Mouse (Mus musculus) testis, postnatal 14 days (tissue): Measurements from ENCODE around the gene Wdr49.

Experiments
- DNase-seq: peaks from one replicate; pipeline ENCODE4 v3.0.0; 2021; ENCODE audit warnings: low spot score

The Wdr49 gene

DNA sequence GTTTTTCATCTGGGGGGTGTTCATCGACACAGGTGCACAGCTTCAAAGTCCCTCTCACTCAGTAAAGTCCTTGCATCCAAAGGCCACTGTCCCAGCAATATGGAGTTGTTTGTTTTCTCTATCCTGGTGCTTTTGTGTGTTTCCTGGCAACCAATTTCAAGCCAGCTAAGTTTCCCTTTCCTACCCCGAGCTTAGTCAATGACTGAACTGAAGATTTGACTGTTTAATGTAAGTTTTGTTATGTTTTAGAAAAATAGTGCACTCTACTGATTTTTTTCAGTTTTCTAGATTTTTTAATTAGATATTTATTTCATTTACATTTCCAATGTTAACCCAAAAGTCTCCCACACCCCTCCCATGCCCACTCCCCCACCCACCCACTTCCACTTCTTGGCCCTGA lies at the start of gene Wdr49:
TSS of gene Wdr49 (minus strand) at position 101 of the 400 bp plus-strand sequence.
- DNase-seq = no peak

DNA sequence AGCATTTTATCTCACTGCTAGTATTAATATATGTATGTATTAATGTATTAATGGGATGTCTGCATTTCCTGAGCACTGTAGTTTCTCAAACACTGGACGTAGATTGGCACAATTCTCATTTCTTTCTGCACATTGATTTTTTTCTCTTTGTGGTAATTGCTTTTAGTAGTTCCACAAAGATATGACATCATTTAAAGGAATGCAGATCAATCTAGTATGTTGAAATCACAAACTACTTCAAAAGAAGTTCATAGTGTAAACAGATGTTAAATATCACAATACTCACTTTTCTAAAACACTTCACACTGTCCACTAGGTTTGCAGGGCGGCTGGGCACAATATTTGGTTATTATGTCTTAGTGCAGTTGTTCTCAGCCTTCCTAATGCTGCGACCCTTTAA lies 49.1 kb upstream of the Wdr49 start:
- no peak for DNase-seq

DNA sequence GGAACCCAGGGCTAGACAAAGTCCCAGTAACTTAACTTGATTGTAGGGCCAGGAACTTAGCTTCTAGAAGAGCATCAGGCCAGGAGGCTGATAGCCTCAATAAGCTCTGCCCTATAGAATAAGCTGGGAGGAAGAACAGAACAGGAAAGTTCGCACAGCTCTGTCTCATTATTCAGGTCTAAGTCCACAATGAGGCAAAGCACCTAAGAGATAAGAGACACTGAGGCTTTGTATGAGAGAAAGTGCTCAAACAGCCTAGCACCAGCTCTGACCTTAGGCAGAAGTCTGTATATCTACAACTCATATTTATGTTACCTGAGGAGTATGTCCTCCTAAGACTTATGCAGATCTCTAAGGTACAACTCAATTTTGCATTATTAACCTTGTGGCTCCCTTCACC lies 40.6 kb upstream of the Wdr49 start:
- DNase-seq = no peak

DNA sequence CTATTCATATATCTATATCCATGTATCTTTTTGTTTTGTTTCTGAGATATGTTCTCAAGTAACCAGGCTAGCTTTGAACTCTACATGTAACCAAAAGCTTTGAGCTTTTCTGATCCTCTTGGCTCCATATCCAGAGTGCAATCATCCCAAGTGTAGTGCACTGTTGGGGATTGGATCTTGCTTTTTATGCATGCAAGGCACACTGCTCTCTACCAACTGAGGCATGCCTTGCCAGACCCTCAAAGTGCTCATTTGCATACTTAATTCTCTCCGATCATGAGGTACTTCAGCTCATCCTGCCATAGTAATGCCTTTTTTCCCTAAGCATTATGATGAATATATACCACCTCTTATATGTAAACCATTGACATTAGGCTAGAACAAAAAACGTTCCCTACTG lies 39.4 kb upstream of the Wdr49 start:
- DNase-seq = no peak

DNA sequence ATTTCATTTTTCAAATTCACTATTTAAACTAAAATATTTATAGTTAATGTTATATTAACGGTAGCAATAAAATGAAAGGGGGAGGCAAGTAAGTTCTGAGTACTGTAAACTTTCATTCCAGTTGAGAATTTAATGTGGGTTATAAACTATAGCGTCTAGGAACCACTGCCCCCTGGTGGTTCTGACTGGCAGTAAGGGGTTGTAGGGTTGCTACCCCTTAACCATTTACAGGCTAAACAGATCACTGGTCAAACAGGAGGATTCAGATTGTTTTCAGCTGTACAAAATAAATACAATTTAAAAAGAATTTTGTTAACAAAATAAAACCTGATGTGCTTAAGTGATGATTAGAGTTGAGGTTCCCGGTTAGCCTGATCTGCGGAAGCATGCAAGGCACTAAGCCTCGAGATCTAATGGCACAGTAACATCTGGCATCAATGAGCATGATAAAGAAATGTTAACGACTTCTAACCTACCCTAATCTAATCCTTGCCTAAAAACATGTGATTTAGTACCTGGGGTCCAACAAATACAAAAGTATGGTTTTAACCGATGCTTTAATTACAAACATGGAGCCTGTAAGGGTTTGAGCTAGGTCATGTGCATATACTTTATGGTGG lies 35.8 kb upstream of the Wdr49 start:
- no peak for DNase-seq

DNA sequence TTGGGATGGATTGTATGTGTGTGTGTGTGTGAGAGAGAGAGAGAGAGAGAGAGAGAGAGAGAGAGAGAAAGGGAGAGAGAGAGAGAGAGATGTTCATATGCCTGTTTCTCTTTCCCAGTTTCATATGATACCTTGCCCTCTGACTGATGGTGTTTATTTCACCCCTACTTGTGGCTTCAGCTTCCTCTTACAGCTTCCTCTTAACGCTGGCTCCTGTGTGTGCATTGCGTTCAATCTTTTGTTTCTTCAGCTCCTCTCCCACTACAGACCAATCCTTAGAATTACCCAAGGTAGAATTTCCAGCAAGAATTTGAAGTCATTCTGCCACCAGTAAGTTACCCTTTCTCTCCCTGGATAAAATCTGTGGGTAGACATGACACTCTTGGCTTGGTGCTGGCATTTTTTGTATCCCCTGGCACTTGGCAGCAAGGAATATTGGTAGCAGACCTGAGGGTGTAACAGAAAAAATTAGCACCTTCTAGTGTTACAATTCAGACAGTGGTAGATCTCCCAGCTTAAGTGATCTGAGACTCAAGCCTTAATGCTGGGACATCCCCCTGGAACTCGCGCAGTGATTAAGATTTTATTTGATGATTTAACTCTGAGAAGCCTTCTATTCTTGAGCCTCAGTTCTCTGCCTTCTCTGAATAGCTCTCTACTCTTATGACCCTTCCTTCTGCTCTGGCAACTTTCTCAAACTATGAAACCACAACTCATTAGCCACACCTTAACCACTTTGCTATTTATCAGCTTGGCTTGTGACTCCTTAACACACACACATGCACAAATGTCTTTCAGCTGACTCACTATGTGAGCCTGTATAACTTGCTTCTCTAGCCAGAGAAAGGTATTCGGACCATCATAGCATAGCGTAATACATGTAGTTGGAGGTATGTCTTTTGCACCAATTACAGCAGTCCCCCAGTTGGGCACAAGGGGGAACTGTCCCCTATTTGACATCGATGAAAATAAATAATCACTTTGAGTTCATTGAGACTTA lies 17.3 kb upstream of the Wdr49 start:
- no peak for DNase-seq

DNA sequence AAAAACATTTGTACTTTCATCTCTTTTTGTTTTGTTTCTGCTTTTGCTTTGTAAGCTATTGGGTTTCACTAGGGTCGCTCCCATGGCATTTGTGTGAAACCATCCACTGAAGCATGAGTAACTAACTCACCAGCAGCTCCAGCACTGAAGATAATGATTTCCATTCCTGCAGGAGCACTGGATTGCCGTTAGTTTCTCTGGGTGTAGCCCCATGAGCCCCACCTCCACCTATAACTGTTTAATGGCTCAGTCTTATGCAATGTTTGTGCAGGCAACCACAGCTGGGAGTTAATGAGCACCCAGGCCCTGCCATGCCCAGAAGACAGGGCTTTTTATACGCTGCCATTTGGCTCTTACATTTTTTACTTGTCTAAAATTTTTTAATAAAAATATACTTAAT lies 11.0 kb upstream of the Wdr49 start:
- DNase-seq = no peak

DNA sequence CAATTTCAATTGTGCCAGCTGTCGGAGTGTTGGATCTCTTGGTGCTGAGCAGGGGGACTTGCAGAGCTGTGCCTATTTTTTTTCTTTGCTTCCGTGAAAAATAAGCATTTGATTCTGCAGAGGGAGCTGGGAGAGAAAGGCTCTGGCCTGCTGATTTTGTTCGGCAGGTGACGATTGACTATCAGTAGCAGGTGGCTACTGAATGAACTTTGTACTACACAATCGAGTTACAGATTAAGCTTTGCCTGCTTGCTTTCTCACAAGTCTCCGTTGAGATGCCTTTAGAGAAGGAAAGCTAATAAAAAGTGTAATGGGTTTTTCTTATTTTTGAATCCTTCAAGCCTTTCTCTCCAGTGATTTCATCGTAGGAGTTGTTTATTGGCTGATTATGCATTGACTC lies 6.8 kb downstream of the Wdr49 start:
- DNase-seq = no peak

DNA sequence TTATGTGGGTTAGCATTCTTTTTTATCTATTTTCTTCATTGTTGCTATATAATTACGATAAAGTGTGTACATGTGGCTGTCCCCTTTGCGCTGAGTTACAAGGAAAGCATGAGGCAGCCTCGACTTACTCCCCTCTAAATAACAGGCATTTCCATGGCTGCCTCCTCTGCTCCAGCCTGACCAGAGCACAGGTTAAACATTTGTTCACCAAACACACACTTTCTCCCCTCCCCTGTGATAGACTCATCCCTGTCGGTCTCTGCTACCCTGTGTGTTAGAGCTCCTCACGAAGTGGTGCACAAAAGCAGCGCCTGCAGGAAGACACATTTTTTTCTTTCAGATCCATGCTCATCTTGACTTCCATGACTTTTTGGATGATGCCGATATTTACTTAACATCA lies 7.3 kb downstream of the Wdr49 start:
- no peak for DNase-seq

DNA sequence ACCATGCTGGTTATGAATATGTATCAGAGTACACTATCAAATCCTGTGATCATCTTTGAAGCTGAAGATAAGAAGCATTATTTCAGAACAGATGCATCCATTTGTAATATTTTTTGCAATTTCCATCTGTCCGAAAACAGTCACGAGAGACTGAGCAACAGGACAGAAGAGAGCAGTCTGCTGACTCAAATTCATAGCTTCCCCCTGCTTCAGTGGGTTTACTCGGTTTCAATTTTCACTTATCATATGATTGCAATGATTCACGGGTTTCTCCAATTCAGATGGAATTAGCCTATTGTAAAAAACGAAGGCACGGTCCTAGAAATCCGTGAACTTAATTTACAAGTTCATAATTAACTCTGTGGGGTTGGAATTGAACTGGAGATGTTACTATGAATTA lies 13.8 kb downstream of the Wdr49 start:
- no peak for DNase-seq

DNA sequence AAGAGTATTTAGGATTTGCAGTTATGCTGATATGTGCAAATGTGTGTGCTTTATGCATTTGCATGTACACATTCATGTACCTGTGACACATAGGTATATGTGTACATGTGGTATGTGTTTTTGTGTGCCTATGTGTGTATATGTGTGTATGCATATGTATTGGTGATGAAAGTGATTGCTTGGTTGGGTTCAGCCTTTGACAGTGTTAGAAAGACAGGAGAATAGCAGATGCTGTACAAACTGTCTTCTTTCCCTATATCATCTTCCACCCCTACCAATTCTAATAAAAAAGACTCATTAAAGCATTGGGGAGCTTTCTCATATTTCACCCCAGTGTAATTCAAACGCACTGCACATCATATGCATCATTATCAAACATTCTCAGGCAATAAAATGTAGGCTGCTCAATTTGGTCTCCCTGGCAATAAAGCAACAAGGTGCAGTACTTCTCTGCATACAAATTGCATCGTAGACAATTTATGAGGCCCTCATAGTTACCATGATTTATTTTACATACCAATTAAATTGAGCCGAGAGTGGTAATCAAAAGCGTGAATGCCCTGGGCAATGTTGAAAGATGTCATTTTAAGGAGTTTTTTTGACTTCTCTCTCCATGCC lies 51.3 kb downstream of the Wdr49 start:
- DNase-seq = no peak

DNA sequence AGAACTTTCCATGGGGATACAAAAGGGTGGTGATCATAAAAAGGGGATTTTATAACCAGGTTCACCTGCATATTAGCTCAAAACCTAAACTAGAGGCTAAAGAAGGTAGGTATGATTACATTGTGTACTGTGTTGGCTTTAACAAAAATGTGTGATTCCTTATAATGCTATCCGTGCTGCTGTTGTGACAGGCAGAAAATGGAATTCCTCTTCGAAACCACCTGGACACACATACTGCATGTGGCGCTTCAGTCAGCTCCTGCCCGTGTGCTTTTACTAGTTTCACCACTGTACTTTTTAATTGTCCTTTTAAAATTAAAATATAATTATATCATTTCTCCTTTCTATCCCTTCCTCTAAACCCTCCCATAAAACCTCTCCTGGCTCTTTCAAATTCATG lies 86.0 kb downstream of the Wdr49 start:
- DNase-seq = no peak

DNA sequence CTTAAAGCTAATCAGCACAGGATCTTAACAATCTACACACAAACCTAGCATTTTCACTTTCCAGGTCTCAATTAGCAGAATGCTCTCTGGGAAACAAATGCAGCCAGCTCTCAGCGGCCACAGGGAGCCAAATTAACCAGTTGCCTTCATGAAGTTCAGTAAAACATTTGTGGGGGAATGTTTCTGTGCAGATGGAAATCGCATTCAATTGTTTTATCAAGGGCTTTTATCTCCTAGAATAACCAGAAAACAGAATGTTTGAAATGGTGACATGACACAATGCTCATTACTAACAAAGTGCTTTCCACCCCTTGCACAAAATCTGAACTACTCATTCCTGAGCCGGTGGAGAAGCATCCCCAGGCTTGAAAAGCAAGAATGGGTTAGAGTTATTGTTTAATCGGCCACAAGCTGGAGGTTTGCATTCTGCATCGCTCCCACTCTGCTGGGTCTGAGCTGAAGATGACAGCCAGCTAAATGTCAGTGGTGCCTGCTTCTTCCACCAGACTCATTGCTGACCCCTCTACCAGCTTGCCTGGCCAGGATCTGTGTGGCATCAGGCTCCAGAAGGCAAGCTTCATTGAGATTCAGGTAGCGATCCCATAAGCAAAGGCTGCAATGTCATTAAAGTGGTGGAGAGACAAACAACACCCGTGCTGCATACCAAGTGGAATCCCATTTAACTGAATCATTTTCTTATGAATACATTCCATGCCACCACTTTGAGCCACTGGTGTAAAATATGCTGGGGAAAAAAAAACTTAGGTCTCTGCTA lies 86.6 kb downstream of the Wdr49 start:
- no peak for DNase-seq

DNA sequence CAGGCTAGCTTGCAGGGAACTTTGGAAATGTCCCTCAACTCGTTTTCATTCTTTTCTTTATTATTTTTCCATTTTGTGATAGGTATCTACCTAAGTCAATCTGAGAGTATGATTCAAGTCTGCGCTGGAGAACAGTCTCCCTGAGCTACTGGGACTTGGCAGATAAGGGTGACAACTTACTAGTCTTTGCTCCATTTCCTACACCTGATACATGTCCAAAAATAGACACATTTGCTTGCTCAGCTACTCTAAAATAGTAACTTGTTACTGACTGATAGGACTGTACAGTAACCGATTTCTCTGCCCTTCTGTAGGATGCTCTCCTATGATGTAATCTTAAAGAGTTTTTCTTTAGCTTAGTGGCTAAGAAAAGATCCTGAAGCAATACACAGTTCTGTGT lies 87.5 kb downstream of the Wdr49 start:
- DNase-seq = no peak

DNA sequence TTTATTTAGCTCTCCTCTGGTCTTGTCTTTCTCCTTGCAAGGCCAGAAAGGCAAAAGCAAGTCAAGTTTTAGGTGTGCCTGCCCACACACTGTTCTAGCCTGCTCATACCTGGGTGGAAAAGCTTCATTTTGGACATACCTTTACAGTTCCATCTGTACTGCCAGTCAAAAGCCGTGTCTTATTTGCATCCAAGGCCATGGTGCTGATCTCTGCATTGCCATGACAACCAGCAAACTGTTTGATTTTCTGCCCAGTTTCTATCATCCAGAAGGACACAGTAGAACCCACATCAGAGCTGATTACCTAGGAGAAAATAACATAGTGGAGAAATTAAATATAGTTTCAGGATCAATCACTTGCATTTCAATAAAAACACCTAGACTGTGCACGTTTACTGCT lies 100.2 kb downstream of the Wdr49 start:
- no peak for DNase-seq

DNA sequence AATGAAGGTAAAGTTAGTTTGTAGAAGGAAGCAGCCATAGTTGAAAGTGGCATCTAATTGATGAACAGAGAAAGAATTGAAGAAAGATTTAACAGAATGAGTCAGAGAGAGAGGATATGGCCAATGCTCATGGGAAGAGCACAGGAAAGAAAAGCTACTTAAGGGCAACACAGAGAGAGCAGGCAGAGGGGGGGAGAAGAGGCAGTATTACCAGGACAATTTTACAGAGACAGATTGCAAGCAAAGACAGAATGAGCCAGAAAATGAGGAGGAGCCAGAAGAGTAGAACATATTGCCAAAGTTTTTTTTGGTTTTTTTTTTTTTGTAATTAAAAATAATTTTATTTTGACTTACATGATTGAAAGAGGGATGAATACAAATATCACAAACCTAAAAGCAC lies 128.0 kb downstream of the Wdr49 start:
- no peak for DNase-seq

DNA sequence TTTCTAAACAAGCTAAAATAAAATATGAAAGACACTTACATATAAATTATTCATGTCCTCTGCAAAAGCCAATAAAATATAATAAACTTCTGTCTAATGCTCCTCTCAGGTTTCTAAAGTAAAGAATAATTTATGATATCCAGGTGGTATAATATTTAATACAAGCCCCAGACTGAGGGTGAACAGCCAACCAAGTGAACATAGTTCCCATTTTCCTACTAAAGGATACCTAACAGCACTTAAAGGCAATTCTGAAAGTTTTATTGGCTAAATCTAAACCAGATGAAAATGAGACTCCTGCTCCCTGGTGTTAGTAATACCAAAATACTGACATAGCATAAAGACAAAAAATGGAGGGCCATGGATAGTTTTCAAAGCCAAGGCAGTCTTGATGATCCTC lies 144.8 kb downstream of the Wdr49 start:
- DNase-seq = no peak

DNA sequence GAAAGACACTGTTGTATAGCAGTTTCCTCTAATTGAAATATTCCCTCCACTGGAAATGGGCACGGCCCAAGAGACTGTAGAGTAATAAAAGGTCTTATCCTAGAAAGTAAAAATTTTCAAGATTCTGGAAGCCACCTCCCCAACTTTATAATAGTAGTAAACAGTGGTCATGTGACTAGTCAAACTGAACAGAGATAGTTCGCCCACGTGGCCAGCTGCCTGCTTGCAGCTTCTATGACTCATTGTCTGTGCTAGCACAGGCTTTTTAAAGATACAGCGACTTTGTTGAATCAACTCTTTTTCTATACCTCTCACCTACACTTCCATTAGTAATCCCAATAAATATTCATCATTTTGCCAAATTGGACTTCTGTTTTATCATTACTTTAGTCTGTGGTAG lies 161.0 kb downstream of the Wdr49 start:
- no peak for DNase-seq

DNA sequence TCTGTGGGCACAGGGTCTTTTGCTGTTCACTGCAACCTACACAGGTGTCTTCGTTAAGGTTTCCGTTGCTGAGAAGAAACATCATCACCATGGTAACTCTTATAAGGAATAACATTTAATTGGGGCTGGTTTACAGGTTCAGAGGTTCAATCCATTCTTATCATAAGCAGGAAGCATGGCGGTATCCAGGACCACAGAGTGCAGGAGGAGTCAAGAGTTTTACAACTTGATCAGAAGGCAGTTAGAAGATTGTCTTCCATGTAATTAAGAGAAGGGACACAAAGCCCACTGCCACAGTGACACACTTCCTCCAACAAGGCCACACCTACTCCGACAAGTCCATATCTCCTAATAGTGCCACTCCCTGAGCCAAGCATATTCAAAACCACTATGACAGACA lies 173.1 kb downstream of the Wdr49 start:
- no peak for DNase-seq

DNA sequence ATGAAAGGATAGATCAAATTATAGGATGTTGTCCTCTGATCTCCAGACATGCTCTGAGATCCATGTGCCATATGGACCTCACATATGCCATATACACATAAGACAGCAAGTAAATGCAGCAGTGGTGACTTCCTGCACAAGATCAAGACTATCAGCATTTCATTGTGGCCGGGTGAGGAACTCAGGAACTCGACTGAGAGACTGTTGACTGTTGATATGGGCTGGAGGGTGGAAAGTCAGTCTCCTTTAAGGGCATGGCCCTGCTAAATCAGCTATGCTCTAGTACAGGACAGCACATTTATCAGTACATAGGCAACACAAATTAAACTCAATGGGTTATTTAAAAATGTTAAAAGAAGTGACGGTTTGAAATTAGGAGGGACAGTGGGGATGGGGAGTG lies 173.7 kb downstream of the Wdr49 start:
- DNase-seq = no peak

DNA sequence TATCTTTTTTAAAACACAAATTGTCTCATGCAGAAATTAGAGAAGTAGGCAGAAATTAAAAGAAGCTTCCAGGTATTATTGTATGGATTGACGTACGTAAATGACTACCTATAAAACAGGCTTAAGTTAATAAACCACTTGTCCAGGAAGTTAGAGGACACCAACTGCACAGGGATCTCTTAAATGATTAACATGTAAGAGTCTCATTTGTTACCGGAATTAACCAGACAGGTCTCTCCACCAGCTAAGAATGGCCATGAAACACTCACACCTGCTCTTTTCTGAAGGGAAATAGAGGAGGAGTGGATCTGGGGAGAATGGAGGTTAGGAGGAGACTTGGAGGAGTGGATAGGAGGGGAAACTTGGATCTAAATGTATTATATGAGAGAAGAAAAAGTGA lies 176.4 kb downstream of the Wdr49 start:
- no peak for DNase-seq

DNA sequence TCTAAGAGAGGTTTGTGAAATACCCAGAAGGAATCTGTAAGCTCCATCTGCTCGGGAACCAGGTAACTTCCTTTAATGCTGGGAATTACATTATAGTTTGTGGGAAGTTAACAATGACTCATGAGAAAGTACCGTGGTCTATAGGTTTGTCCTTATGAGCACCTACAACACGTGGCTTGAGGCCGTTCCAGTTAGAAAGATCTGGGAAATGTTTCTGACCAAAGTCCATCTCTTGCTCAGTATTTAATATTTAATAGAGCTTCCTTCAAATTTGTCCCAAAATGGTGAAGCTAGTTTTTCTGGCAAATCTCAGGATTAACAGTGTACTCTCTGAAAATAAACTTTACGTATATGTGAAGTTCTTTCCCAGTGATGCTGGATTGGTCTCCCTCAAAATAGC lies 177.3 kb downstream of the Wdr49 start:
- DNase-seq = no peak
